Mouse (Mus musculus): Measurements from ENCODE around the gene Gm17949.

The Gm17949 gene

DNA sequence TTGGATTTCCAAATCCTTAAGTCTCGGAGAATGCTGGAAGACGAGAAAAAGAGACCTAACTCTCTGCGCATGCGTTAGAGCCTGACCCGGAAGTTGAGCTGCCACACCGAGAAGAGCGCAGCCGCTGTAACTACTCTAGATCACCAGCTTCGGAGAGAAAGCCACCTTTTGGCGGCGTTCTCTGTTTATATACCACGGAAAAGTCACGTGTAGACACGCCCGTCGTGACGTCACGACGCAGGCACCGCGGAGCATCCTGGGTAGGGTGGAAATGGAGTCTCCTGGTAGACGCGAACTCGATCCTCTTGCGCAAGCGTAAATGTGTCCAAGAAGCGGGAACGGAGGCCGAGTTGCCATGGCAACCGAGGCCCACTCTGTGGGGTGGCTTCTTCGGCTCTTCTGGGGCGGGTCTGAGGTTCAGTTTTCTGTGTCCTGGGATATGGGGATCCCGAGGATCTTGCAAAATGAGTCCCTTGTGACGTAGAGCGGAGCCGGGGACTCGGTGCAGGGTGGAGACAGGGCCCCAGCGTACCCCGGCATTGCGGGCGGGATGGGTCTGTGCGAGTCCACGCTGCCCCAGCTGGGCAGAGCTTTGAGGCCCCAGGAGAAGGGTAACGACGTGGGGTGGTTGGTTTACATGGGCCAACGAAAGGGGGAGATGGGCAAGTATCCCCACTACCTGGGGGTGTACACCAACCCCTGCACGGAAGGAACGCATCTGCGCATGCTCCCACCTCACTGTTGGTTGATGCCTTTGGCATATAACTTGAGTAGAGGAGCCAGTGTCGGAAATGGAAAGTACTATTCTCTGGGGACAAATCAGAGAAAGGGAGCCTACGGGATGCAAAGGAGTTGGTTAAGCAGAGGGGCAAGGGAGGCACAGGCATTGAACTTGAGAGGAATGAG lies at the start of gene Gm17949, which contains the start of gene Gtf2f1:
Gene Gm17949, plus strand, starts transcription at position 234 of the 906 bp plus-strand sequence.
Gene Gtf2f1, minus strand, starts transcription at position 53 of the 906 bp plus-strand sequence.
- in situ Hi-C loops (cut with MboI, MseI) = no loop called here

- in situ Hi-C loops (cut with MboI, MseI) = no loop called here
Observed at GRCm38 (mm10) chr17:56961880-56962279, 49.4 kb upstream of the Gm17949 start.

GRCm38 (mm10) chr17:56962642-56963405 lies 48.4 kb upstream of the Gm17949 start:
- in situ Hi-C loops (cut with MboI, MseI) = no loop called here

GRCm38 (mm10) chr17:56963646-56964045 lies 47.6 kb upstream of the Gm17949 start:
- in situ Hi-C loops (cut with MboI, MseI) = no loop called here

DNA sequence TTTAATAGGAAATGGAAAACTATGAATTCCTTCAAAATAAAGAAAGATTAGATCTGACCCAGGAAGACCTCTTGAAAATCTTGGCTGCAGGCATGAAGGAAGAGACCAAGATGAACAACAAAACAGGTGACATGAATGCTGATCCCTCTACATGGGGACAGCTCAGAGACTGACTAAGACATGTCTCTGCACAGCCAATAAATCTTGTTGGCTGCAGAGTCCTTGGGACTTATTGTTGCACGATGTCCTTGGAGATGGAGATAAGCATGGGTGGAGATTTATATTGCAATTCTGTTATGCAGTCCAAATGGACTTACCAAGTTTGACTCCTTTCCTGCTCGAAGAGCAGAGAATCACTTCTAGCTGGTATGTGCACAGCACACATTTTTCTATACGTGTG lies 41.9 kb upstream of the Gm17949 start:
- in situ Hi-C loops (cut with MboI, MseI) = no loop called here

DNA sequence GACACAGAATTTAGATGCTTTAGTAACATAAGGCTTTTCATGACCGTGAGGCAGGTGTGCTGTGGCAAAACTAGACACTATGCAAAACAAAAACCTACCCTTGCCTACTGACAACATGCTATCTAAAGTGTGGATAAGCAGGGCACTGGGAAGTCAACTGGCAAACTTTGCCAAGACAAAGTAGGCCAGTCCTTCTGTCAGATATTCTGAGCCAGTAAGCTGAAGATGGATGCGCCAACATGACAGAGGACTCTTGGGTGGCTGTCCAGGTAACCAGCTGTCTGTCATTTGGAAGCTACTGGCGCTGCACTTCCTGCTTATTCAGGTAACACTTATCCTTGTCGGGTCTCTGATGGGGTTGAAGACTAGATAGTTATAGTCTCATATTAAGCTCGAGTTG lies 41.2 kb upstream of the Gm17949 start:
- in situ Hi-C loops (cut with MboI, MseI) = no loop called here

GRCm38 (mm10) chr17:56973956-56974707 lies 37.1 kb upstream of the Gm17949 start:
- in situ Hi-C loops (cut with MboI, MseI) = no loop called here

DNA sequence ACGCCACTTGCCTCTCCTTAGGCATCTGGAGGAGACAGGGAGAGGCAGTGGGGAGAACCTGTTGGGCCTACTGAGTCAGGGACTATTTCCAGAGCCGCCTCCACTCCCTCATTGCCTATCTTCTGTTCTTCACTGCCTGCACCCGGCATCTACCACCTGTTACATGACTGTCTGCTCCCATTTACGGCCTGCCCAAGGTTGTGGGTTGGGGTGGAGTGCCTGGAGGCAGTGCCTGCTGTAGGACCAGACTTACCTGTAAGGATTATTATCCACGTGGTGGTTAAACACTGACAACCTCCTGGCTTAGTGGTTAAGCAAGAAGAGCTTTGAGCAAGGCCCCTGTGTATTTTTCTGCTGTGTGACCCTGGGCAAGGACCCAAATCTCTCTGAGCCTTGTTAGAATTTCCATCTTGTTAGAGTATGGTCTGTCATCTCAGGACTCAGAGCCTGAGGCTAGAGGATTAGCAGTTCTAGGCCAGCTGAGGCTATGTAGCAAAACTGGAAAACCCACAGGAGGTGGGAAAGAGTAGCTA lies 36.5 kb upstream of the Gm17949 start:
- in situ Hi-C loops (cut with MboI, MseI) = no loop called here

- in situ Hi-C loops (cut with MboI, MseI) = no loop called here
Observed at GRCm38 (mm10) chr17:56975391-56975790, 35.9 kb upstream of the Gm17949 start.

GRCm38 (mm10) chr17:56976531-56977390 lies 34.5 kb upstream of the Gm17949 start:
- in situ Hi-C loops (cut with MboI, MseI) = no loop called here

DNA sequence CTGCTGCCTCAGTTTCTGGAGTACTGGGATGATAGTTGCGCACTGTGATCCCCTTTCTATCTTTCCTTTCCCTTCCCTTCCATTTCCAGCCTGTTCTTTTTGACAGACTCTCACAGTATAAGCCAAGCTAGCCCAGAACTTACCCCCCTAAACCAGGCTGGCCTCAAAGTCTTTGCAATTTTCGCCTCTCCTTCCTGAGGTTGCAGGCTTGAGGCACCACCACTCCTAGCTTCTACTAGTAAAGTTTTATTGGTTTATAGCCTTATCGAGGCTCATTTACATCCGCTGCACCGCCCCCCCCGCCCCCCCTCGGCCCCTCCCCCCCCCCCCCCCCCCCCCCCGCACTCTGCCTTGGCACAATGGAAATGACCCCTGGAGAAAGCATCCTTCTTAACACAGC lies 31.7 kb upstream of the Gm17949 start:
- in situ Hi-C loops (cut with MboI, MseI) = no loop called here

- in situ Hi-C loops (cut with MboI, MseI) = no loop called here
Observed at GRCm38 (mm10) chr17:56981049-56981448, 30.2 kb upstream of the Gm17949 start.

GRCm38 (mm10) chr17:56982013-56982412 lies 29.3 kb upstream of the Gm17949 start, which contains the start of gene Acer1:
TSS of gene Acer1 (minus strand) at chr17:56982126.
- in situ Hi-C loops (cut with MboI, MseI) = no loop called here

DNA sequence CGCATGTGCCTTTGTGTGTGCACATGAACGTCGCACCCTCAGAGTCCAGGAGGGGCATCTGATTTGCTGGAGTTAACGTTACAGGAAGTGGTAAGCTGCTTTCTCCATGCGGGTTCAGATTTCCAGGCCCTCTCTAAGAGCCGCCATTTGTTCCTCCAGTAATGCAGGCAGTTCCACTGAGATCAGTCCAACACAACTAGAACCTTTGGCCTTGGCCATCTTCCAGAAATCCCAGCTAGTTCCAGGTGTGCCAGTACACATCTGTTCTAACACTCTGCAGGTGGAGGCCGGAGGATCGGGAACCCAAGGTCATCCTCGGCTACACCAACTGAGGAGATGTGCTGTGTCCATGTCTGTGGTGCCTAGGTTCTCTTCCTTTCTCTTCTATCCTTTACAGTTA lies 26.4 kb upstream of the Gm17949 start:
- in situ Hi-C loops (cut with MboI, MseI) = no loop called here

DNA sequence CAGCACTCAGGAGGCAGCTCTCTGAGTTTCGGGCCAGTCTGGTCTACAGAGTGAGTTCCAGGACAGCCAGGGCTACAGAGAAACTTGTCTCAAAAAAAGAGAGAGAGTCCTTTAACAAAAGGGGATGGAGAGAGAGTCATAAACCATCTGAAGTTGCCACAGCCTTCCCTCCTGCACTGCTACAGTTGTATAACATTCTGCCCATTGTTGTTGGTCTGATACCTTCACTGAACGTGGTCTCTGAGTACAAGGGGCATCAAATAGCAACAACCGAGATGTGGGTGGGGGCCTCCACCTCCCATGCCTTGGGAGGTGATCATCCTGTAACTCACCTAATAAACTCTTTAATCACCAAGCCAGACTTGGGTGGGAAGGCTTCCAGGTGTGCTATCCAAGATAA lies 25.6 kb upstream of the Gm17949 start:
- in situ Hi-C loops (cut with MboI, MseI) = no loop called here

GRCm38 (mm10) chr17:56986105-56986805 lies 25.0 kb upstream of the Gm17949 start:
- in situ Hi-C loops (cut with MboI, MseI) = no loop called here

DNA sequence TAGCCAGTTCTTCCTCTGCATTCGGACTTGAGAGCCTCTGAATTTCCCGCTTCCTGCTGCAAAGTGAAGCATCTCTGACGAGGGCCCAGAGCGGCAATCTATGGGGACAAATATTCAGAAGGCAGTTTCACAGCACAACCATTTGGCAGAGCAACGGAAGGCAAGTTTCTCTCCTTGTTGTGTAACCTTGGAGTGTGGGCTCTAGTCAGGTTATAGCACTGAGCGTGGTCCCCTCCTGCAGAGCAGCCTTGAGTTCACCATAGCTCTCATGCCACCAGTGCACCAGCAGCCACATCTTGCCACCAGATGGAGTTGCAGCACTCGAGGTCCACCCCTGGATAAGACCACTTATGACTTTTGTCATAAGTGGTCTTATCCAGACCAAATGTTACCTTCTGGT lies 22.8 kb upstream of the Gm17949 start:
- in situ Hi-C loops (cut with MboI, MseI) = no loop called here

GRCm38 (mm10) chr17:56988921-56989430 lies 22.3 kb upstream of the Gm17949 start:
- in situ Hi-C loops (cut with MboI, MseI) = no loop called here

DNA sequence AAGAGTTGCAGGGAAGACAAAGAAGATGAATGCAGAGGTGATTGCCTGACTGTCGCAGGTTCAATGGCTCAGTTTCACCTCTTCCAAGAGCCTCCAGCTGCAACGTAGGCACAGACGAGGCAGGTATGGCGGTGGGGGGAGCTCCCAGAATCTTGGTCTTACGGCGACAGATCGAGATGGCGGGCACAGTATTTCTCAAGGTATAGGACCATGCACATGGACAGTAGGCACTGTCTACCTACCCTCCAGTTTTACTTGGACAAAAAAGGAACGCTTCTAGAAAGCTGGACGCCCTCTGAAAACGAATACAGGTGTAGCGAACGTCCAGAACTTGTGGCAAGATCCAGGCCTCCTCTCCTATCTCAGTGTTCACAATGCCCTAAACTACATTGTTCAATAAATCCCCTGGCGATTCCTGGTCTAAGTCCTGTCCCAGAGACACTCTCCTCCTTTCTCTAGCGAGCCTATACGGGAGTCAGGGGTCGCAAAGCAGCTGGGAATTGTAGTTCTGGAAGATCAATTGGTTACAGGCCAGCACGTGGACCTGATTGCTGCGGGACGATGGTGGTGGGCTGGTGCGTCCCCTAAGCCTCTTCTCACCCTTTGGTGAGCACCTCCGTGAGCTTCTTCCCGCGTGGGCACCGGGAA lies 21.7 kb upstream of the Gm17949 start:
- in situ Hi-C loops (cut with MboI, MseI) = no loop called here

Measured in regulatory T cell (primary cell).